Mouse (Mus musculus): ENCODE data around the gene Aagab.

Aagab gene

GRCm38 (mm10) chr9:63677621-63678020 lies 75.2 kb downstream of the Aagab start:
- no peak for DNase-seq

- no peak for DNase-seq
These were observed 75.6 kb downstream of the Aagab start for GRCm38 (mm10) chr9:63678076-63678475.

GRCm38 (mm10) chr9:63682301-63682700 lies 79.8 kb downstream of the Aagab start:
- no peak for DNase-seq

- no peak for DNase-seq
These were observed 80.5 kb downstream of the Aagab start for GRCm38 (mm10) chr9:63682943-63683342.

GRCm38 (mm10) chr9:63684277-63684676 lies 81.8 kb downstream of the Aagab start:
- no peak for DNase-seq

- no peak for DNase-seq
These were observed 82.9 kb downstream of the Aagab start for GRCm38 (mm10) chr9:63685352-63685751.

GRCm38 (mm10) chr9:63687413-63688015 lies 85.1 kb downstream of the Aagab start:
- no peak for DNase-seq

DNA sequence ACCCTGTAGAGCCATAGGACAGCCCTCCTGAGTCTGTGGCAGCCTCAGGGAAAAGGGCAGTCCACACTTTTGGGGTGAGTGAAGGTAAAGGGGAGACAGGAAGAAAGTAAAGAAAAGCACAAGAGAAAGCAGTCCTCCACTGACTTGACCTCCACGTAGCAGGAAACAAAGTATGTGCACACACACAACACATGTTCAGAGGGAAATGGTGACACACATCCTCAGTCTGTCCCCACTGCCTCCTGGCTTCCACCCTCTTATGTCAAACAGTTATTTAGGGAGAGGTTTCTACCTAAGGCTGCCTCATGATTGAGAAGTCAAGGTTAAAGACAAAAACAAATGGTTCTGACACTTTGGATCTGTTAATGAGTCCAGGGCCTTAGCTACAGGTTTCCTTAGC lies 88.1 kb downstream of the Aagab start:
- no peak for DNase-seq

DNA sequence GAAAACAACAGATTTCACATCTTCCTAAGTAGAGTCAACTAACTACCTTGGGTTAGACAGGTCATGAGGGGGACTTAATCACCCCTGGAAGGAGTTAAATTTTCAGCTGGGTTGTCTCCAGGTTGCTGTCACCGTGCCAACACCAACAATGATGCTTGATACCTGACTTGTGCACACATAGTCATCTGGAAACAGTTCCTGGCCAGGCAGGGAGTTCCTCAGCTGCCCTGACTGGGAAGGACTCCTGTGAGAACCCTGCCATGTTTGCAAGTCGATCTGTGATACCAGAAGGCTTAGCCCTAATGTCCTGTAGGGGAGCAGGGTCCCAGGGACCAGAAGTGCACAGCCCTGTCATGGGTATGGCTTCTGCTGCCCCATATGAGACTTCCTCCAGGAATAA lies 89.5 kb downstream of the Aagab start:
- no peak for DNase-seq
